Mouse (Mus musculus) midbrain, embryonic 16.5 days (tissue): ENCODE data around the gene Sec23b. TPM values are rescaled to one million over a fixed set of nuclear protein-coding genes. Genes with fewer than 3 reads are reported as not detected.
"Not testable (repeated sequence)": the region's sequence is repeated elsewhere in the genome, so short reads cannot be mapped to it uniquely, and the experiment has no call there.

Experiments
- ATAC-seq: fragments of 200-750 bp; cut with Nextera tagmentation; 2 replicates; pipeline ENCODE4 v1.8.0; 2017; ENCODE audit warnings: moderate TSS enrichment
- H3K27ac ChIP-seq: fragments of 300-500 bp; sonication (generic); 2 replicates; pipeline ENCODE4 v1.5.1; 2014; ENCODE audit warnings: mild to moderate bottlenecking, low read length, mixed read lengths
- H3K27me3 ChIP-seq: fragments of 300-500 bp; sonication (generic); 2 replicates; pipeline ENCODE4 v1.6.1; 2014; ENCODE audit warnings: low read depth, low read length, mixed read lengths; ENCODE audit not compliant: control insufficient read depth, insufficient read depth
- H3K36me3 ChIP-seq: fragments of 300-500 bp; sonication (generic); 2 replicates; pipeline ENCODE4 v1.6.1; 2014; ENCODE audit warnings: mild to moderate bottlenecking, low read length, moderate library complexity, mixed read lengths; ENCODE audit not compliant: control insufficient read depth, insufficient read depth
- H3K4me1 ChIP-seq: fragments of 300-500 bp; sonication (generic); 2 replicates; pipeline ENCODE4 v1.6.1; 2014; ENCODE audit warnings: mild to moderate bottlenecking, low read length, mixed read lengths; ENCODE audit not compliant: control insufficient read depth, insufficient read depth
- H3K4me2 ChIP-seq: fragments of 300-500 bp; sonication (generic); 2 replicates; pipeline ENCODE4 v1.6.1; 2014; ENCODE audit warnings: mild to moderate bottlenecking, low read length, mixed read lengths
- H3K4me3 ChIP-seq: fragments of 300-500 bp; sonication (generic); 2 replicates; pipeline ENCODE4 v1.5.1; 2014; ENCODE audit warnings: low read depth, mild to moderate bottlenecking, low read length, moderate library complexity, mixed read lengths
- H3K9ac ChIP-seq: fragments of 300-500 bp; sonication (generic); 2 replicates; pipeline ENCODE4 v1.6.1; 2014; ENCODE audit warnings: low read depth, low read length, mixed read lengths
- H3K9me3 ChIP-seq: fragments of 300-500 bp; sonication (generic); replicated peaks from 2 replicates; pipeline ENCODE4 v1.6.1; 2014; ENCODE audit warnings: mild to moderate bottlenecking, low read length, mixed read lengths; ENCODE audit not compliant: control insufficient read depth, poor library complexity, severe bottlenecking
- WGBS: fragments of 180-500 bp; shearing (Covaris S2); extraction: QIAGEN DNeasy Blood & Tissue Kit; methylation state at CpG from one replicate; pipeline ENCODE4 v1.1.7; 2014; 5-methylcytosine and 5-hydroxymethylcytosine counted together
- polyA plus RNA-seq: library from polyadenylated mRNA; unstranded; fragments of >200 nt; fragmentation: Nextera tagmentation; extraction: Ambion mirVana; gene quantifications from 2 replicates; pipeline ENCODE4 v1.2.1, GENCODE M21; 2015

Sec23b gene
- polyA plus RNA-seq, 1 experiment from 2014 or later = 61.7 TPM

GRCm38 (mm10) chr2:144544630-144545029 is 11.4 kb upstream of the Sec23b start:
- 89% methylated on average over 6 of the region's 6 CpGs for WGBS
- H3K36me3 ChIP-seq = peaks cover 22% of the 10 kb centered on the region
- ATAC-seq = no peak
- H3K4me1 ChIP-seq = peaks cover 6% of the 10 kb centered on the region
- no peak overlapping the region for H3K4me3 ChIP-seq
- no peak overlapping the region for H3K27ac ChIP-seq
- no peak overlapping the region for H3K4me2 ChIP-seq
- H3K9ac ChIP-seq = no peak overlapping the region
- H3K27me3 ChIP-seq = no peaks in the 10 kb centered on the region
- H3K9me3 ChIP-seq = no peaks in the 10 kb centered on the region

- Histone ChIP-seq H3K27me3 (no peaks in the 10 kb centered on the region), H3K4me3 (no peak overlapping the region), H3K4me2 (no peak overlapping the region), H3K27ac (no peak overlapping the region), H3K36me3 (peaks cover 18% of the 10 kb centered on the region), H3K9me3 (no peaks in the 10 kb centered on the region), H3K9ac (no peak overlapping the region), H3K4me1 (peaks cover 10% of the 10 kb centered on the region)
- ATAC-seq = no peak
- 88% methylated on average over 2 of the region's 2 CpGs for WGBS
These were observed 11.0 kb upstream of the Sec23b start for GRCm38 (mm10) chr2:144545061-144545460.

DNA sequence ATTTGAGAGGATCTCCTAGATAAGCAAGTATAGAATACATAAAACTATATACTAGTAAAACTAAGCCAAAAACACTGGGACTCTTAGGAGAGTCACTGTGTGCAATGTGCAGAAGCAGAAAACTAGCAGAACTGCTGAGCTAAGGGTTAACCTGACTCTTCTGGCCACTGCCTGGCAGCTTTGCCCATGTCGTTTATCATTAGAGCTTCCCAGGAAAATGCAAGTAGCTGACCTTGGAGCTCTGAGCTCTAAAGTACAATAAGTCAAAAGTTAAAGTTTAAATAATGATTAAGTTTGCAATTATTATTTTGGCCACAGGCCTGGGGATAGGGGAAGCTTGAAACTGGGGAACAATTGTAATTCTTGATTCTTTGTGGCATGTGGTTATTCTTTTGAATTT is 10.5 kb upstream of the Sec23b start:
- WGBS = 71% methylated on average over 1 of the region's 1 CpGs

DNA sequence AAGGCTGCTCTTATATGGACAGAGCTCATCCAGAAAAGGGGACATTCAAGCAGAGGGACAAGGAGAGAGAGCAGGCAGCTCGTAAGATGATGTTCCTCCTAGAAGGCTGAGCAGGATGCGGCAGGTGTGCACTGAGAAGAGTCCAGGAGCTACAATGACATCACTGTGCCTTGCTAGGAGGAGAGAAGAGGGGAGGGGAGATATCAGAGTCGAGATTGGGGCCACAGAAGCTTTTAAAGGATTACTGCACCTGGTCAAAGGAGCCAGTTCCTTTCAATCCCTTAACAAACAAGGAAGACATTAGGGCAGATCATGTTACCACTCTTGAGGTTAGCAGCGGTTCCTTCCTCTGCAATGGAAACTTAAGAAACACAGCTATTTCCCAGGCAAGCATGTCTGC is 8.5 kb upstream of the Sec23b start:
- ATAC-seq = no peak
- Histone ChIP-seq H3K9me3 (no peaks in the 10 kb centered on the region), H3K4me3 (no peak overlapping the region), H3K4me1 (peaks cover 11% of the 10 kb centered on the region), H3K36me3 (peaks cover 16% of the 10 kb centered on the region), H3K27ac (no peak overlapping the region), H3K4me2 (no peak overlapping the region), H3K27me3 (no peaks in the 10 kb centered on the region), H3K9ac (no peak overlapping the region)
- WGBS = 74% methylated on average over 4 of the region's 4 CpGs

More for the DNA sequence above, 10.5 kb upstream of the Sec23b start:
- no peak overlapping the region for H3K4me2 ChIP-seq
- H3K4me3 ChIP-seq = no peak overlapping the region
- no peaks in the 10 kb centered on the region for H3K9me3 ChIP-seq
- no peaks in the 10 kb centered on the region for H3K27me3 ChIP-seq
- peaks cover 18% of the 10 kb centered on the region for H3K36me3 ChIP-seq
- H3K4me1 ChIP-seq = peaks cover 11% of the 10 kb centered on the region
- ATAC-seq = no peak
- no peak overlapping the region for H3K27ac ChIP-seq
- no peak overlapping the region for H3K9ac ChIP-seq

GRCm38 (mm10) chr2:144550529-144550928 is 5.5 kb upstream of the Sec23b start, which contains the start of gene Rbbp9:
Rbbp9 (minus strand) TSS chr2:144550869.
- peak within 1 kb of the TSS; percentile 62 for H3K4me3 ChIP-seq
- WGBS = 0% methylated on average over 17 of the region's 17 CpGs
- H3K9me3 ChIP-seq = no peaks in the 10 kb centered on the region
- H3K27ac ChIP-seq = peak within 1 kb of the TSS; percentile 83
- peak within 1 kb of the TSS; percentile 77 for H3K9ac ChIP-seq
- peaks cover 15% of the 10 kb centered on the region for H3K4me1 ChIP-seq
- ATAC-seq = peak; percentile 97
- H3K27me3 ChIP-seq = no peaks in the 10 kb centered on the region
- H3K4me2 ChIP-seq = peak within 1 kb of the TSS; percentile 68
- no peaks in the 10 kb centered on the region; the same call in 1 of the 2 replicates for H3K36me3 ChIP-seq

- no peak overlapping the region for H3K9ac ChIP-seq
- H3K27me3 ChIP-seq = no peaks in the 10 kb centered on the region
- H3K4me1 ChIP-seq = peaks cover 23% of the 10 kb centered on the region
- no peak overlapping the region for H3K4me2 ChIP-seq
- WGBS = 94% methylated on average over 3 of the region's 3 CpGs
- no peaks in the 10 kb centered on the region for H3K36me3 ChIP-seq
- H3K9me3 ChIP-seq = no peaks in the 10 kb centered on the region
- no peak for ATAC-seq
- H3K4me3 ChIP-seq = no peak overlapping the region
- H3K27ac ChIP-seq = no peak overlapping the region
These were observed 2.1 kb upstream of the Sec23b start for GRCm38 (mm10) chr2:144553905-144554304.

DNA sequence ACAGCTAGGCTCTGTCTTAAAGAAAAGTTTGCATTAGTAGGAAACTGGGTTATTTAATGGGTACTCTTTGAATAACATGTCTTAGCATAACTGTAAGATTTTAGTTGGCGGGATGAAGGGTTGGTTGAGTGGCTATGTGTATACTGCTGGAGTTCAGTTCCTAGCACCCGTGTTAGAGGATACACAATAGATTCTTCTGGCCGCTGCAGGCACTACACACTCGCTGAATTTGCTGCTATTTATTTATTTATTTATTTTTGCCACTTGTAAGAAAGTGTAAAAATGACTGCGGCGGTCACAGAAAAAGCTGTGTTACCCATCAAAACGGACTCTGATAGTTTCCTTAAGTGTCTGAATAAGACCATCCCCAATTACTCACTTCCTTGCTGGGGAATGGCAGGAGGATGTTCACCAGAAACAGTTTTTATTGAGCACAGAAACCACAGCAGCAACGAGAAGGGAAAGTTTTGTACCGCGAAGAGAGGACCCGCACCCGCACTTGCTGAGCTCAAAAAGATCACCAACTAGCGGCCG is 676 bp upstream of the Sec23b start:
- Histone ChIP-seq H3K4me1 (peaks cover 12% of the 10 kb centered on the region), H3K9ac (peak overlapping the region; percentile 75), H3K27me3 (no peaks in the 10 kb centered on the region), H3K36me3 (0 out of 2 replicates have a peak, but pooled peaks cover 2% of the 10 kb centered on the region), H3K9me3 (no peaks in the 10 kb centered on the region), H3K27ac (peak overlapping the region; percentile 82), H3K4me3 (peak overlapping the region; percentile 90), H3K4me2 (peak overlapping the region; percentile 90)
- no peak for ATAC-seq
- 3% methylated on average over 14 of the region's 14 CpGs for WGBS

DNA sequence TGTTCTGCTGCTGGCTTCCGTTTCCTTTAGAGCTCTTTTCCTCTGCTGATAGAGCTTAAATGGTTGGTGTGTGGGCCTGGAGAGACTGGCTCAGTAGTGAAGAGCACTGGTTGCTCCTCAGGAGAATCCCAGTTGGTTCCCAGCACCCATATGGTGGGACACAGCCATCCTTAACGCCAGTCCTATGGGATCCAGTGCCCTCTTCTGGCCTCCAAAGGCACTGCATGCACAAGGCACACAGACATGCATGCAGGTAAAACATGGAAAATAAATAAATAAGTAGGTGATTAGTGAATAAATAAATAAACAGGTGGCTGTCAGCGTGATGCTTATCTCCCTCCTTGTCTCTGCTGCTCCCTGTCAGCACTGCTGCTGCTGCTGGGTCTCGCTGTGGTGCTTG is 32.7 kb downstream of the Sec23b start:
- Histone ChIP-seq H3K36me3 (peaks cover 30% of the 10 kb centered on the region), H3K4me1 (no peaks in the 10 kb centered on the region)
- 88% methylated on average over 4 of the region's 4 CpGs for WGBS

GRCm38 (mm10) chr2:144593036-144593435 is 37.0 kb downstream of the Sec23b start:
- not testable (repeated sequence) for H3K4me2 ChIP-seq, H3K27ac ChIP-seq, ATAC-seq, H3K4me1 ChIP-seq, H3K9ac ChIP-seq, H3K9me3 ChIP-seq, H3K27me3 ChIP-seq, H3K4me3 ChIP-seq
- H3K36me3 ChIP-seq = peaks cover 11% of the 10 kb centered on the region
- 70% methylated on average over 8 of the region's 8 CpGs for WGBS

More for the DNA sequence above, 32.7 kb downstream of the Sec23b start:
- no peak for ATAC-seq
- H3K9ac ChIP-seq = no peak overlapping the region
- H3K4me2 ChIP-seq = no peak overlapping the region
- no peaks in the 10 kb centered on the region for H3K27me3 ChIP-seq
- no peak overlapping the region for H3K27ac ChIP-seq
- H3K9me3 ChIP-seq = no peaks in the 10 kb centered on the region
- no peak overlapping the region for H3K4me3 ChIP-seq
